Mouse (Mus musculus) c-Kit-positive CD71-negative TER-119-negative erythroid progenitor cells, embryonic 14.5 days (primary cell): ENCODE measurements around the gene Rnf20.
A peak's percentile ranks its signal among the peaks of the same experiment; 100 is the strongest.

Experiments
- DNase-seq: peaks from one replicate; pipeline ENCODE4 v3.0.0-alpha.2; 2013; ENCODE audit warnings: low read depth

The Rnf20 gene

GRCm38 (mm10) chr4:49659421-49659820, 27.6 kb downstream of the Rnf20 start:
- DNase-seq: no peak

GRCm38 (mm10) chr4:49661664-49662063, 29.9 kb downstream of the Rnf20 start:
- no peak for DNase-seq

GRCm38 (mm10) chr4:49662231-49662630, 30.4 kb downstream of the Rnf20 start:
- no peak for DNase-seq

- no peak for DNase-seq
Measured at GRCm38 (mm10) chr4:49664850-49665249, 33.0 kb downstream of the Rnf20 start.

GRCm38 (mm10) chr4:49676071-49676470, 44.3 kb downstream of the Rnf20 start:
- DNase-seq: no peak

- DNase-seq: no peak
Measured at GRCm38 (mm10) chr4:49676790-49677189, 45.0 kb downstream of the Rnf20 start.

GRCm38 (mm10) chr4:49680171-49680875, 48.5 kb downstream of the Rnf20 start:
- no peak for DNase-seq

GRCm38 (mm10) chr4:49681812-49682211, 50.0 kb downstream of the Rnf20 start, which contains the start of gene Ppp3r2:
Ppp3r2 (minus strand) TSS chr4:49682024.
- DNase-seq: no peak

- DNase-seq: peak; percentile 42
Measured at GRCm38 (mm10) chr4:49688594-49689288, 56.9 kb downstream of the Rnf20 start.

- DNase-seq: no peak
Measured at GRCm38 (mm10) chr4:49691405-49692194, 59.8 kb downstream of the Rnf20 start.
